Mouse (Mus musculus) G1E (cell line): ENCODE measurements around the gene Uts2r.

Source experiments
- CTCF ChIP-seq: IDR thresholded peaks from 2 replicates; pipeline ENCODE4 v1.5.1; 2012; ENCODE audit warnings: low read depth, low read length, inconsistent platforms, mixed read lengths
- POLR2AphosphoS5 ChIP-seq: IDR thresholded peaks from 2 replicates; pipeline ENCODE4 v1.6.1; 2012; ENCODE audit warnings: low read depth, low read length, inconsistent platforms; ENCODE audit not compliant: insufficient replicate concordance
- TAL1 ChIP-seq: conservative IDR thresholded peaks from 2 replicates; pipeline ENCODE4 v1.6.1; 2012; ENCODE audit warnings: low read depth, low read length, inconsistent platforms, mixed read lengths

- TF ChIP-seq TAL1 (no peak), CTCF (no peak), POLR2AphosphoS5 (no peak)
Measured at GRCm38 (mm10) chr11:121154203-121154602, 5.9 kb upstream of the Uts2r start.
